Mouse (Mus musculus) lung, adult 18-20 months (tissue): ENCODE data around the gene Ccdc183.
A peak's percentile ranks its signal among the peaks of the same experiment; 100 is the strongest.

Experiments used
- DNase-seq, 2 experiments: peaks; one replicate each; pipeline ENCODE4 v3.0.0; 2022; ENCODE audit warnings: mixed read lengths in 2 of 2

Gene Ccdc183

DNA sequence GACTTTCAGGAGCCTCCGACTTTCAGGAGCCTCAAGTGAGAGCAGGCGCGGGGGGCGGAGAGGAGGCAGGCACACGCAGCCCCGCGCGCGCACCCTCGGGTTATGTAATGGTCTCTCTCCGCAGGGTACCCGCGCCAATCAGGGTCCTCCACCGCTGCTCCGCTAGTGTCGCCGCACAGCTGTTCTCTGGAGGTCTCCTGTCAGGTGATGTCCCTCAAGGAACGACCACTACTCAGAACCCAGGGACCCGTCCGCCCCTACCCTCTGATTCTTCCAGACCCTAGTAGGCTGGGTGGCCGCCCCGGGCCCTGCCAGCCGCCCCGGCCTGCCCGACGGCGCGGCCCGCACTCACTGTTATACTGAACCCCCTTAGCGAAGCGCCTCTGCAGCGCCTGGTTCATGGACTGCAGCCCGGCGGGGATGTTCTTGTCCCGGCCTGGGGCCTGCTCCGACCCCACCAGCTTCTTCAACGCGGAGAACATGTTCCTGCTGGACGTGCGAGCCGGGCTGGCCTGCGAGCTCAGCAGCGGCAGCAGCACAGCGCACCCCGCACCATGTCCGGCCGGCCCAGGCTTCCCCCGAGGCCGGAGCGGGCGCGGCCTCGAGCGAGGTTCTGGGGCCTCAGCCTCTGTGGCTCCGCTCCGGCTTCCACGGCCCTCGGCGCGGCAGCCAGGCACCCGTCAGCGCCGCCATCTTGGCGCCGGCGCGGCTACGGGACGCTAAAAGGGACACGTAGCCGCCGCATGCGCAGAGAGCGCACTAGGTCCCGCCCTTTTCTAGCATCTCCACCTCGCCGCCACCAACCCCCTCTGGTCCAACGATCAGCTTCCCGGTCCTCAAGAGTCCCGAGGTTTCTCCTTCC is 9.5 kb downstream of the Ccdc183 start, which contains the start of gene Rabl6:
Gene Rabl6, minus strand, starts transcription at position 761 of the 862 bp plus-strand sequence.
- peak; percentile 87 to 88 for DNase-seq

DNA sequence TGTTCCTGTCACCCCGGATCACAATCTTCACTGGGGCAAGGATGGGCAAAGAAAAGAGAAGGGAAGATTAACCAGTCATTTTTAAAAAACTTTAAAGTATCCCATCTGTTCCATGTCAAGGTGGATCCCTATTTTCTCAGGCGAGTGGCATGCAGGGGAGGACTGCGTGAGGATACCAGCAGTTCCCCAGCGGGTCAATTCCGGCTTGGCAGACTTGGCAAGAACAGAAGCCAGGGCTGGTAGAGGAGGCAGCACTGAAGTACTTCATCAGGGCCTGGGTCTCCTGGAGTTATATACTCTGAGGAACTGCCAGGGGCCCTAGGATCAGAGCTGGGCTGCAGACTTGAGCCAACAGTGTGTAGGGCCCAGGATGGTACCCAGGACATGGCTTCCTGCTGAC is 15.0 kb downstream of the Ccdc183 start:
- no peak for DNase-seq

DNA sequence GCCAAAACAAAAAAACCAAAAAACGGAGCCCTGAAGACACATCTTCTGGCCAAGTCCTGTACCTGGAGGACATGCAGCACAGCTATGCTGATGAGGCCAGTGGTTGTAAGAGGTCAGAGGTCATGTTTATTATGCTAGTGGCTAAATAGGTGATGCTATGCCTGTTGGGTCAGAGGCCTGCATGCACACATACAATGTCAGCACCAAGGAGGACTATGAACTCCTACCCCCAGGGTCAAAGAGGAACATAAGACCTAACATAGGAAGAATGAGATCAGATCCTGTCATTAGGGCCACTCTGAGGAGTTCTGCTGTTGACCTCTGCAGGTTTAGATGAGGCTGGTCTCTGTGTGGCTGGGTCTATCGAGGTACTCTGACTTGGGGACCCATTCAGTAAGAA is 17.4 kb downstream of the Ccdc183 start:
- no peak for DNase-seq

DNA sequence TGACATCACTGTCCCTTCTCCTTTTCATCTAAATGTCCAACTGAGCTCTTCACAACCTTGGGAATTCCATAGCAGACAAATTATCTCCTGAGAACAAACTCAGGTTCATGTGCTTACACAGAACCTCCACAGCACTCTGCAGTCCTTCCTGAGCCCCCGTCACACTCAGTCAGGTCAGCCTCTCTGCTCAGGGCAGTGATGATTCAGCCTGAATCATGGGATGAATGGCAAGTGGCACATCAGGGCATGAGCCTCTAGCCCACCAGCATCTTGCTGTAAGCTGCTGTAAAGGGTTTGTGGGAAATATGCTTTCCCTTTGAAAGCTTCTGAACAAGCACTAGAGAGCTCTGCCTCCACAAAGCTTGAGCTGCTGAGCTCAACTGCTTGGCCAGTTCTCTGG is 18.7 kb downstream of the Ccdc183 start:
- no peak for DNase-seq

DNA sequence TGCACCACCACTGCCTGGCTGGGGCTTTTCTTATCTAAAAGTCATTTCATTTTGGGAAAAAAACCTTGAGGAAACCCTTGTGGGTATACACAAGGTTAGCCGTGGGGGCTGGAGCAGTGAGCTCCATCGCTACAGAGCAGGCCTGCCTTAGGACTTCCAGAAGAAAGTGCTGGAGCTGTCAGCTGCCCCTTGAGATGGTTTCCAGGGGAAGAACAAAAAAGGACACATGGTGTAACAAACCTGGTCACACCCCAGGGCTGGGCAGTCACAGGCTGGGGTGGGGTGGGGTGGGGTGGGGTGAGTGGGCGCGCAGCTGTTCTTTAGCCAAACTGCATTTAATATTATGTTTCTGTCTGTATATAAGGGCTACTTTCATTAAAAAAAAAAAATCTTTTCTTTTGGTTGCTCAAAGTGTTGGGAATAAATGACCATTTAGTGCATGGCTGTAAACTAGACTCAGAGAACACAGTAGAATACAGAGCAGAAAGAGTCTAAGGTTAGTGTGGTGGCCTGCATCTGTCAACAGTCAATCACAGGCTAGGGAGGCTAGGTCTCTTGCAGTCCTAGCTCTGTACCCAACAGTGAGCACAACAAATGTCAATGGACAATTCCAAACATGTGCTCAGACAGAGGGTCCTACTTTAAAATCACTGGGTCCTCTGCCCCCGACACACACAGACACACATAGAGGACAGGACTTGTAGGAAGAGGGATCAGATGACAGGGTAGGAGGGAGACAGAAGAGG is 20.5 kb downstream of the Ccdc183 start:
- DNase-seq: no peak

DNA sequence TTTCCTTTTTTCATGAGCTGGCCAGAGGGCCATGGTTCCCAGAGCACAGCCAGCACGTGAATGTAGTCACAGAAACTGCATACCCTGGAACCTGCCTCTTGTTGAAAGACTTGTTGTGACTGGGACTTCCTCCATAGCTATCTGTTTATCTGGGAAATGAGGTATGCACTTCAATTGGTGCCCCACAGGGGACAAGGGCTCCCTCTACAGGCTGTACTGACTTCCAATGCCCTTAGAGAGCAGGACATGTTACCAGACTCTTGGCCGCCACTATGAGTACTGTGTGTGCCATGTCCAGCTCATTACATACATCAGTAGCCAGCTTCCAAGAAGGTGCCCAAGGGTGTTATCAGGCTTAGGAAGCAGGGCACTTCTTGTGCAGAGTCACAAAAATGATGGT is 25.6 kb downstream of the Ccdc183 start:
- DNase-seq: peak; percentile 42 to 61

DNA sequence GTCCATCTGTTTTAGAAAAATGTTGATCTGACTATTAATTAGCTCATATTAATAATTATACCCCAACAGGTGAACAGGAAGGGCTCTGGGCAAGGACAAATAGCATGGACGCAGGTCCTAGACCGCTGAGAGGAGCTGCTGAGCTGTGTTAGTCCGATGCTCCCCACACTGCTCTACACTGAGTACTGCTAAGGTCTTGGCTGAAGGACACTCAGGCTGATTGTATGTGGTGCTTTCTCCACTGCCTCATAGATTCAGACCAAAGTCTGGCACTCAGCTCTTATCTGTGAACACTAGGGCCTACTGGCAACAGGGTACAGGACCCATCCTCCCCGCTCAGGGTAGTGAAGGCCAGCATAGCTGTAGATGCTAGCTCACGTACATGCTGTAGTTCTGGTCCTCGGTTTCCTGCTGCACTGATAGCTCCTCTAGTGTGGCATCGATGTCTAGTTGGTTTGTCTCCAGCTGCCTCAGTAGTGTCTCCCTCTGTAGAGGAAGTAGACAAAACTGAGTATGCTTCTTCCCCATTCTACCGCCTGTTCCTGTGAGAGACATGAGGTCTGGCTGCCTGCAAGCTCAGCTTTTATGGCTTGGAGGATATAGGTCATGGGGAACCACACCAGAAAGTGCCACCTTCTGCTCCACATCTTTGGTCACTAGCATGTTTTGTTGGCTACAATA is 29.1 kb downstream of the Ccdc183 start:
- no peak for DNase-seq

DNA sequence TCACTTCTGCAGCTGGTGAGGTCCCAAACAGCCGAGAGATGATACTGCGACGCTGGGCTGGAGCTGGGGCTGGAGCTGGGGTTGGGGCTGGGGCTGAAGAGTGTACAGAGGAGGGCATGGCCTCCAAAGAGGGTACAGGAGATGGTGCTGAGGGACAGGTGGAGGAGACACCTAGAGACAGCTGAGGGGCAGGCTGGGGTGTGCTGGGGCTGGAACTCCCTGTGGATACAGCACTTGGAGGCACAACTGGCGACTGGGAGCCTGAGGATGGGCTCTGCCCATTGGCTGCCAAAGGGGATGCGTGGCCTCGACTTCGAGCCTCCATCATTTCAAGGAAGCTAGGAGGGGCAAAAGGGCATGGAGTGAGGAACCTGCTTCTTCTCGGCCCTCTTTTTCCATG is 30.2 kb downstream of the Ccdc183 start:
- no peak for DNase-seq

DNA sequence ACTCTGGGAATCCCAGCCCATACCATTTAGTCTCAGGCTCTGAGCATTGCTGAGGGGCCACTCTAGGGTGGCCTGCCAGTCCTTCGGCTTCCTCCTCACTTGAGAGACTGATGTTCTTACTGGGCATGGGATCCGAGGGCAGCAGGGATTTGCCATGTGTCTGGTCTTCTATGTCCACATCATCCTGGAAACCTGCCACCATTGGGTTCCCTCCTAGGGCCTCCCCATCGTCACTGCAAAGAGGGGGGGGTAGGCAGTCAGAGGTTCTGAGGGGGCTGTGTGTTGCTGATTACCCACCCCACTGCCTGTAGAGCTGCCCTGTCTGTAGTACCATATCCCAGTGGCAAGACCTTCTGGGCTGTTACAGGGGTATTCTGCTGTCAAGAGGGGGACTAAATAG is 31.9 kb downstream of the Ccdc183 start:
- no peak for DNase-seq

DNA sequence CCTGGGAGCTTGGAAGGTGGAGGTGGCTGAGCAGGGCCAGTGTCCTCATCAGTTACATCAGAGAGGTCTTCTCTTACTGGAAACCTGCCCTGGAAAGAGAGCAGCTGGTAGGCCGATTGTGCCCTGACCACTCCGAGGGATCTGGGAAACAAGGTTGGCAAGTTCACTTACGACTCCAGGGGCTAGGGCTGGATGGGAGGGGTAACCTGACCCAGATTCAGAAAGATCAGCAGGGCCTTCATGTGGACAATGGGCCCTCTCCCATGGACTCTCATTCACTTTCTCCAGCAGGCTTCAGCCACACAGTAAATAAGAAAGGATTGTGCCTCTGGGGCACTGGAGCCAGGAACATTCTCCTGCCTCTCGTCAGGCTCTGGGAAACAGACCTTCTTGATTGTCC is 32.6 kb downstream of the Ccdc183 start:
- no peak for DNase-seq

DNA sequence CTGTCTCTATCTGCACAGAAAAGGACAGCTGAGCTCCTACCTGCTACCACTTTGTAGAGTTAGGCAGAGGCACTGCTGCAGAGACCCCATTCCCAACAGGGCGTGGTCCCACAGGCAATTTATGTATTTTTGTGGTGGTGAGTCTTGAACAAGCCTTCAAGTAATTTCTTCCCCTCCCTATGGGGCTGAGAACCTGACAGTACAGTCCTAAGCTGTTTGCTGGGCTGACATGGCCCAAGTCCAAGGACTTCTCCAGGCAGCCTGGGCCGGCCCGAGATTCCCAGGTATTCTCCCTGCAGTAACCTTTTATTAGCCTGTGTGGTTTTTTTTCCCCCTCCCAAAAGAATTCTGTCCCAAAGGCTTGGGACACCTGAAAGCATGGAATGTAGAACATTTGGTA is 33.3 kb downstream of the Ccdc183 start:
- no peak for DNase-seq

DNA sequence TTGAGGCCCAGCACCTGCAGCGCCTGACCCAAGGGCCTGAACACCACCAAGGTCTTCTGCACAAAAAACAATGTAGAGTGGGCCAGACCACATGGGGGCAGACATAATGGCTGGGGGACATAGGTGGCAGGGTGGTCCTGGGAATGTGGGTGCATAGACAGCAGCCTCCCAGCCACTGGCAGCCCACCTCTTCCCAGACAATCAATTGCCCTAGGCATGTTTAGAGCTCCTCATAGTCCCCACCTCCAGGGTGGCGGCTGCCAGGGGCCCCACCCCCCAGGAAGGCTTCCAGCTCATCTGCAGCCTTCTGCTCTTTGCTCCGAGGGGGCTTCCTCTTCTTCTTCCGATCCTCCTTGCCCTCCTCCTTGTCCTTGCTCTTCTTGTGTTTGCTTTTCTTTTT is 33.9 kb downstream of the Ccdc183 start:
- no peak for DNase-seq

DNA sequence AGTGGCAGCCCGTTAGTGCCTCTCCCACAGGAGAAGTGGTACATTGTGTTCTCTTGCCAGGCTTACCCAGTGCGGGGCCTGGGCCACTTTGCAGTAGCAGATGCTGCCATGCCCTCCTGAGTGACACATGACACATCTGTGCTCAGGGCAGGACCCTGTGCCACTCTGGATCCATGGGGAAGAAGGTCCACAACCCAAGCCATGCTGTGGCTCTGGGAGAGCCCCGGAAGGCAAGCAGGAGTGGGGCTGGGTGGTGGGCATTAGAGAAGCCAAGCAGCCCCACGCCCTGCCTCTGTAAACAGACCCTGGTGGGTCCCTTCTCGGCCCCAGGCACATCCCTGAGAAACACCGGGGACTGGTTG is 34.4 kb downstream of the Ccdc183 start:
- DNase-seq: no peak

DNA sequence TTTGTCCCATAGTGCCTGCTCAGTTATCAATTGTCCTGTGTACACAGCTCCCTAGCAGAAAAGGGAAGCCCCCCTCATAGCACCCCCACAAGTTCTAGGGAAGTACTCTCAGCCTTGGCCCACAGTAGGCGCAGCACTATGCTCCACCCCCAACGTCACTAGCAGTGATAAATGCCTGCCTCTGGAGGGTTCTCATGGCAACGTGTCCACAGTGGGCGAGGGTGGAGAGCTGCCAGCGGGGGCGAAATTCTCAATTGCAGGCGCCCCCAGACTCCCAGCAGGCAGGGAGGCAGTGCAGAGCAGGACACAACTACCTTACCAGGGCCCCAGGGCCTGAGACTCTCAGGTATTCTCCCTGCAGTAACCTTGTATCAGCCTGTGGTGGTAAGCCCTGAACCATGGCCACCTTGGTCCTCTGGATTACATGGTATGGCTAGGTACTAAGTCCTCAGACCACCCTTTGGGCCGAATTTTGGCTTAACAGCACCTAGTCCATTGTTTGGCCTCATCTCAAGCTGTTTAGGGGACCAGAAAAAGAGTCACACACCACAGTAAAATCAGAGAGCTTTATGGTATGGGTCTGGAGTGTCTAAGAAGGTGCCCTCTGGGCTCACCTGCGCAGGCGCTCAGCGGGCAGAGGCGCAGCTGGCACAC is 34.9 kb downstream of the Ccdc183 start:
- no peak for DNase-seq

DNA sequence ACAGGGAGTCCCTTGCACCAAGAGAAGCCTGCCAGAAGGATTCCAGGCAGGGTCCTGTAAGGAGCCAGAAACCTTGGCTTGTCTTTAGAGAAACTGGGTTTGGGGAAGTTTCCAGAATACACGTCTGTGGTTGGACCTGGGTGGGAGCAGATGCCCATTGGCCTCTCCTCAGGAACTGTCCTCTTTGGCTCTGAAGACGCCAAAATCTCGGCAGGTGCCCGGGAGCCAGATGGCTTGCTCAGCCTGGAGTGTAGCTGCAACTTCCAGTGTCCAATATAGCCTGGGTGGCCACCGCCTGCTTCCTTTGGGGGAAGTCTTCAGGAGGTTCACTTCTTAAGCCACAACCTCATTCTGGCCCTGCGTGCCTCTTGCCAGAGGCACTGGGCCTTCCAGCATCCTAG is 35.6 kb downstream of the Ccdc183 start:
- no peak for DNase-seq

DNA sequence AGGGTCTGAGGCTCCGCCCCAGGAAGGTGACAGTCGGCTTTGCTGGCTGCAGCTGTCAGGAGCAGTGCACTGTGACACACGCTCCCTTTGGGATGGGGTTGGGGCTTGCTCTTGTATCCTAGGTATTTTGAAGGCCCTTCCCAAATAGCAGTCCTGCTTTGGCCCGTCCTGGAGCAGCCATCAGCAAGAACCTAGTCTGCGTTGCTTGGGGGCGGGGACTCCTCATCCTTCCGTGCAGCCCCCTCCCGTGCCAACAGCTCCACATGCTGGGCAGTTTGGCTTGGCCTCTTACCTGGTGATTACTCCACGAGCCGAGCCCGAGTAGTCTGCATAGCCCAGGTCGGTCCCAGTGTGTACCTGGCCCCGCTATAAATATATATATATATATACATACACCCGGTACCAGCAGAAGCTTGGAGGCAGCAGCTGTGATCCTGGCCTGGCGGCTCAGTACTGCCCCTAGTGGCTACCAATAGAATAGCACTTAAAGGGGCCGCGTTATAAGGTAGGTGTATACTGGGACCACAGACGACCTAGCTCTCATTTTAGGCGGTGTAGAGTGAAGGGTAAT is 36.1 kb downstream of the Ccdc183 start, which contains the start of gene Ajm1:
Gene Ajm1, minus strand, starts transcription at position 464 of the 571 bp plus-strand sequence.
- DNase-seq: peak; percentile 56 to 57

DNA sequence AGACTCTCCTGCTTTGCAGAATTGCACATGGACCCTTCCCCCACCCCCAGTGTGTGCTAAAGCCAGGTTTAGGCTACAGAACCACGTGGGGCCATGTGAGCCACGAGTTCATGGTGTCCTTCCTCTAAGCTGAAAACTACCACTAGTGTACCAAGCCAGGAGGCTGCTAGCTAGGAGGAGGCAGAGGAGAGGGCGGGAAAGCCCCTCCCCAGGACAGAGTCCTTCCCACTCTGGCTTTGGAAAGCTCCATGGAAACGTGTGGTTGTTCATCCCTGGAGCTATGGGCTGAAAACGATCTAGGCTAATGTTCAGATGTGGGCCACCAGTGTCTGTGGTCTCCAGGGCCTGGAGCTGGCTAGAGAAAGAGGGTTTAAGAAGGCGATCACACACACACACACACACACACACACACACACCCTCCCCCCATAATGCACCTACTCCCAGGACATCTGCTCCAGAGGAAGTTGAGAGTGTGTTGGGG is 36.8 kb downstream of the Ccdc183 start:
- no peak for DNase-seq

DNA sequence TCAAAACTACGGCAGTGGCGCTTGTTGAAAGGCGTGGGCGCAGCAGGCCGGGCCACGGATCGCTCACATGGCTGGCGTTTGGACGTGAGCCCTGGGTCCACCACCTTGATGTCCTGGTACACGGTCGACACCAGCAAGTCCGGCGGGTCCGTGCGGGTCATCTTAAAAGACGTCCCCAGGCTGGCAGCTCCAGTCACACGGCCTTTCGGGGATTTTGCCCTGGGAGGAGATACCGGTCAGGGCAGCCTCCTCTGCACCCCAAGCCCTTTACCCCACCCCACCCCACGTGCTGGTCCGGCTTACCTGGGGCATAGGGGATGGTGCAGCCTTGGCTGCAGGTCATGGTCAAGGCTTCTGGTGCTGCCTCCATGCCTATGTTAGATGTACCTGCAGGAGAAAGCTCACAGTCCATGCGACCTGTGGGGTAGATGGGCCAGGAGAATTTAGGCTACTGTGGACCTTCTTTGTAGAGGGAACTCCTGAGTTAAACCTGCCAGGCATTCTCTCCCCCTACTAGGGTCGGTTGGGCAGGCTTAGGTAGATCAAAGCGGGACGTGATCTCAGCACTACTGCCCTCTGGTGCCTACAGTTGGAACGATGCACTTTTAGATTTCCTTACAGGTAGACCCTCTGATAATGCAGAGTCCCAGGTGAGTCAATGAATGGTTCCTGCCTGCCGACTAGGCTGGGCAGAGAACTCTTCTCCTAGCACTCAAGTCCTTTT is 37.6 kb downstream of the Ccdc183 start:
- DNase-seq: peak in 1 of 2 experiments; percentile 47

DNA sequence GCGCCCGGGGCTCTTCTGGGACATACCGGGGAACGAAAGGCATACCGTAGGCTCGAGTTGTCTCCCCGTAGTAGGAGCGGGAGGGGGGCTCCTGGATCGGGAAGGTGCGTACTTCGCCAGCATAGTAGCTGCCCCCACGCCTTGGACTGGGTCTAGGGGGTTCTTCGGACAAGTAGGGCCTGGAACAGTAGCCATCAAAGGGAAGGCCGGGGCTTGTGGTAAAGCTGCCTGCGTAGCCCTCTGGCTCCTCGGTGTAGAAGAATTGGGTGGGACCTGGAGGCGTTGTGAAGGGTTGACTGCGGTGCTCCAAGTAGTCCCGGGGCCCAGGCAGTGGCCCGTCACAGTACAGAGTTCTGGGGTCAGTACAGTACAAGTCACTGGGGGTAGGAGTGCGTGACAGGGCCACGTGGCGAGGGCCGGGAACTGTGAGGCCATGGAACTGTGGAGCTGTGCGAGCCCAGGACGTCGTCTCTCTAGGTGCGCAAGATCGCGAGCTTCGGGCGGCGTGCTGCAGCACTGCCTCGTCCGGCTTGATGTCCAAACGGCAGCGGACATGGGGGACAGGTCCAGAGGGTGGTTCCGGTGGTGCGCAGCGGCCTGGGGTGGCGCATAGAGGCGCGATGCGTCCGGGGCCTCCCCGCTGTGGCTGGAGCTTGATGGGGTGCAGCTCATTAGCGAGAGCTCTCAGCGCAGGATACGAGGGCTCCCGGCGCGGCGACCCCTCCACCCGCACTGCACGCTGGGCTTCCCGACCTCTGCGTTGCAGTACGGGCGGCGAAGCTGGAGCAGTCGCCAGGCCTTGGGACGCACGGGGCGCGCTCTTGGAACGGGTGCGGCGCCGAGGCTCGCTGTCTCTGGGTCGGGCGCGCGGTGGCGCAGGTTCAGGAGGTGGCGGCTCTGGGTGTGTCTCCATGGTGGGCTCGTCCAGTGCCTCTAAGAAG is 38.4 kb downstream of the Ccdc183 start:
- no peak for DNase-seq

DNA sequence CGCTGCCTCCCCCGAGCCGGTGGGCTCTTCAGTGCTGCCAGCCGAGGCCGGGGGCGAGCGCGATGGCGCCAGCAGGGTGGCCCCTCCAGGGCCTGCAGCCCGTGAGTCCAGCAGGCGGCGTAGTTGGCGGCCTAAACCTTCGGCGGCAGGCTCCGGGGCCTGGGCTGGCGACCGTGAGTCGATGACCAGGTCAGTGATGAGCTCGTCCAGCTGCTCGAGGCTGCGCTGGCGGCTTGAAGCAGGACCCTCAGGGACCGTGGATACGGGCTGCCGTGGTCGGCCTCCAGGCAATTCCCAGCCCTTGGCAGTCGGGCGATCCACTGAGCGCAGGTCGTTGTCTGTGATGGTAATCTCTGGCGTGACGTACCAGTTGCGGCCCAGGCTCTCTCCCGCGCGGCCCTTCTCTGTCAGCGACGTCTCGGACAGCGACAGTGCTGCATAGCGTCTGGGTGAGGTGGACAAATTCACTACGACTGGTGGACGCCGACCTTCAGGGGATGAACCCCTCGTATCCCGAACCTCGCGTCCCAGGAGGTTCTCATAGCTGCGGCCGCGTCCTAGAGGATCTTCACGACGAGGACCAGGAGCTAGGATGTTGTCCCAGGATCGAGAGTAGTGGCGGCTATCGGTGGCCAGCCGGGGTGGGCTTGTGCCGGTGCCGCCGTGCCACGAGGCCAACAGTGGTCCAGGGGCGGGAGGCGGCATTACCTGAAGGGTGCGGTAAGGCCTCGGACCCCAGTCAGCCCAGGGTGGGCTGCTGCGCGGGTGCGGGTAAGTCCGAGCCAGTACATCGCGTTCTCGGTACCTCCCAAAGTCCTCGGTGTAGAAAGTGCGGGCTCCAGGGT is 39.3 kb downstream of the Ccdc183 start:
- no peak for DNase-seq
